Mouse (Mus musculus): ENCODE measurements around the gene Sp100.
"Not testable (repeated sequence)": the region's sequence is repeated elsewhere in the genome, so short reads cannot be mapped to it uniquely, and the experiment has no call there.

DNA sequence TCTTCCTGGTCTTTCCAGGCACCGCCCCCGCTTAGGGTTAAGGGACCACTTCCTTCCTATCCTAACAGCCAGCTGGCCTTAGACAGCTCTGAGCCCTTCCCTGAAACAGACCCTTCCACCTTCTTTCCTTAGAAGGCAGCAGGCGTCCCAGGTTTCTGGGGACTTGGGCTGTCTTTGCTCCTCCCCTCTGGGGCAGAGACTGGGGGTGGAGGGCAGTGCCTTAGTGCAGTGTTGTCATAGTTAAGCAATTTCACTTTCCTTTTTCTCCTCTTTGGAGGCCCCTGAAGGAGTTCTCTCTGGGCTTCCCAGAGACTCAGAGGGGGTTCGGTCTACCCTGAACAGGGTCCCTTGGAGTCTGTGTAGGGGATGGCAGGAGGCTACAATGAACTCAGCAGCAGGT, 49.0 kb upstream of the Sp100 start:
- not testable (repeated sequence) for TF ChIP-seq GATA1, TAL1 (IDR thresholded peaks at IDR 0.05; ENCODE audit: low read length)

Data from erythroblast, embryonic 14.5 days (primary cell).